Mouse (Mus musculus): ENCODE data around the gene Cyb5r3. TPM values are rescaled to one million over a fixed set of nuclear protein-coding genes. Genes with fewer than 3 reads are reported as not detected.

Cyb5r3 gene
- 10 to 100 TPM; 55.8 to 58.8 TPM for total RNA-seq (2021)

- no peak for DNase-seq (ENCODE audit: low spot score in 2 of 2)
- intact Hi-C loops (cut with DNase I): no loop called here
These were observed at the start of gene Cyb5r3 for GRCm38 (mm10) chr15:83172492-83173429. Gene Cyb5r3 (minus strand): TSS chr15:83172592.

- intact Hi-C loops (cut with DNase I): no loop called here
- DNase-seq (ENCODE audit: low spot score in 2 of 2): no peak
These were observed 49.3 kb upstream of the Cyb5r3 start for GRCm38 (mm10) chr15:83221721-83222120.

GRCm38 (mm10) chr15:83220368-83221013 is 48.1 kb upstream of the Cyb5r3 start:
- no peak for DNase-seq (ENCODE audit: low spot score in 2 of 2)
- intact Hi-C loops (cut with DNase I): no loop called here

- intact Hi-C loops (cut with DNase I): no loop called here
- DNase-seq (ENCODE audit: low spot score in 2 of 2): no peak
These were observed 43.2 kb upstream of the Cyb5r3 start for GRCm38 (mm10) chr15:83215322-83216216.

GRCm38 (mm10) chr15:83210229-83210628 is 37.8 kb upstream of the Cyb5r3 start:
- DNase-seq (ENCODE audit: low spot score in 2 of 2): peak; percentile 55 to 67
- intact Hi-C loops (cut with DNase I): loop anchor here (5.0 kb wide), 2 partner anchors 87 to 107 kb away; no protein-coding TSS in a partner anchor

GRCm38 (mm10) chr15:83209719-83210118 is 37.3 kb upstream of the Cyb5r3 start:
- no peak for DNase-seq (ENCODE audit: low spot score in 2 of 2)
- intact Hi-C loops (cut with DNase I): loop anchor here (5.0 to 10.0 kb wide), 6 partner anchors 52 to 405 kb away; no protein-coding TSS in a partner anchor

- intact Hi-C loops (cut with DNase I): loop anchor here (5.0 to 10.0 kb wide), 4 partner anchors 52 to 404 kb away; no protein-coding TSS in a partner anchor
These were observed 36.8 kb upstream of the Cyb5r3 start for GRCm38 (mm10) chr15:83209092-83209695.

GRCm38 (mm10) chr15:83204731-83205451 is 32.5 kb upstream of the Cyb5r3 start:
- intact Hi-C loops (cut with DNase I): loop anchor here (5.0 to 10.0 kb wide), 4 partner anchors 48 to 400 kb away; no protein-coding TSS in a partner anchor
- peak; percentile 54 to 65 for DNase-seq (ENCODE audit: low spot score in 2 of 2)

More at GRCm38 (mm10) chr15:83209092-83209695, 36.8 kb upstream of the Cyb5r3 start:
- DNase-seq (ENCODE audit: low spot score in 2 of 2): no peak

- DNase-seq (ENCODE audit: low spot score in 2 of 2): no peak
- intact Hi-C loops (cut with DNase I): loop anchor here (10.0 kb wide), 1 partner anchor 398 kb away; no protein-coding TSS in a partner anchor
These were observed 30.0 kb upstream of the Cyb5r3 start for GRCm38 (mm10) chr15:83202412-83202811.

- intact Hi-C loops (cut with DNase I): no loop called here
- no peak for DNase-seq (ENCODE audit: low spot score in 2 of 2)
These were observed 21.0 kb upstream of the Cyb5r3 start for GRCm38 (mm10) chr15:83193413-83193812.

- intact Hi-C loops (cut with DNase I): no loop called here
These were observed 10.0 kb upstream of the Cyb5r3 start for GRCm38 (mm10) chr15:83182351-83182750.

GRCm38 (mm10) chr15:83181800-83182330 is 9.5 kb upstream of the Cyb5r3 start:
- DNase-seq (ENCODE audit: low spot score in 2 of 2): no peak
- intact Hi-C loops (cut with DNase I): no loop called here

More at GRCm38 (mm10) chr15:83182351-83182750, 10.0 kb upstream of the Cyb5r3 start:
- DNase-seq (ENCODE audit: low spot score in 2 of 2): no peak

- no peak for DNase-seq (ENCODE audit: low spot score in 2 of 2)
- intact Hi-C loops (cut with DNase I): no loop called here
These were observed 7.6 kb upstream of the Cyb5r3 start for GRCm38 (mm10) chr15:83180004-83180403.

GRCm38 (mm10) chr15:83176653-83177052 is 4.3 kb upstream of the Cyb5r3 start:
- intact Hi-C loops (cut with DNase I): no loop called here
- no peak for DNase-seq (ENCODE audit: low spot score in 2 of 2)

GRCm38 (mm10) chr15:83173914-83174884 is 1.8 kb upstream of the Cyb5r3 start:
- DNase-seq (ENCODE audit: low spot score in 2 of 2): no peak
- intact Hi-C loops (cut with DNase I): no loop called here

GRCm38 (mm10) chr15:83171712-83172481 is 495 bp downstream of the Cyb5r3 start:
- DNase-seq (ENCODE audit: low spot score in 2 of 2): peak; percentile 97 to 98

More at GRCm38 (mm10) chr15:83171712-83172481, 495 bp downstream of the Cyb5r3 start:
- intact Hi-C loops (cut with DNase I): no loop called here

Measured in left cerebral cortex, postnatal 25 days (tissue).